Mouse (Mus musculus) embryonic fibroblast, embryonic 13.5 days (primary cell): ENCODE results near the gene Asic5.

Experiments
- CTCF ChIP-seq: IDR thresholded peaks from 2 replicates; pipeline ENCODE4 v1.5.1; 2011; ENCODE audit warnings: mild to moderate bottlenecking, control low read depth, low read length, moderate library complexity, borderline replicate concordance; ENCODE audit not compliant: insufficient read depth
- POLR2A ChIP-seq: IDR thresholded peaks from 2 replicates; pipeline ENCODE4 v1.6.1; 2011; ENCODE audit warnings: low read depth, mild to moderate bottlenecking, control low read depth, low read length, moderate library complexity

- no peak for TF ChIP-seq CTCF
- no peak for TF ChIP-seq POLR2A
These were observed 39.7 kb upstream of the Asic5 start for GRCm38 (mm10) chr3:81942341-81942740.
